Mouse (Mus musculus): ENCODE results near the gene Fth1.
"Not testable (repeated sequence)": the region's sequence is repeated elsewhere in the genome, so short reads cannot be mapped to it uniquely, and the experiment has no call there.

Gene Fth1

DNA sequence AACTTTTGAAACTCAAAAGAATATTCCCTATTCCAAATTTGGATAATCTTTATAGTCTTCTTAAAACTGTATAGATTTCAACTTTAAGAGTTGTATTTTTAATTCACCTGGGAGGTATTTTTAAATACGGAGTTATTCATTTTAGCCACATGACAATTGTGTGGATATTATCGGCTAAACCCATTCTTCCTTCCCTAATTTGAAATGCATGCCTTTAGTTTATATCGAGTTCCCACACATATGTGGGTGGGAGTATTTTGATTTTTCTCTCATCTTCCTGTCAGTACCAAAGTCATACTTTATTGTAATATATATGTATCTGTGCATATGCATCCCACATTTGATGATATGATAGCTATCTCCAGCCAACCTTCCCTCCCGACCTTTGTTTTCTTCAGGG lies at the start of gene Fth1:
Fth1 (plus strand) TSS at position 341 of the 400 bp plus-strand sequence.
- in situ Hi-C loops (cut with MboI, MseI), result no loop called here

DNA sequence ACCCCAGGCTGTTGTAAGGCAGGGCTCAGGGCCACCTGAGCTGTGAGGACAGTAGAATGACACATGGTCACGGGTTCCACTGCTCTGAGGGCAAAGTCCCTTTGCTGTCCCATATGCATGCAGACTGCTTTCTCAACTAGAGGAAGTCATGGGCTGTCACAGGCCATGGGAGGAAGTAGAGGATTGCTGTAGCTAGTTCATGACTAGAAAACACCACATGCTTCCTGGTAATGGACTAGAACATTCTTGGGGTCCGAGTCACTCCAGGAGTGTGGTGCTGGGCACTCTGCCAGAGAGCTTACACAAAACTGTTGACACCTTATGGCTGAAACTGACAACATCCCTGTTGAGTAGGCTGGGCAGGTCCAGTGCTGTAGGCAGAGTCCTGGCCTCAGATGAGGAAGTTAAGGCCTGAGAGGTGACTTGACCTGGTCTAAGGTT lies 49.2 kb upstream of the Fth1 start:
- in situ Hi-C loops (cut with MboI, MseI), result not testable (repeated sequence)

DNA sequence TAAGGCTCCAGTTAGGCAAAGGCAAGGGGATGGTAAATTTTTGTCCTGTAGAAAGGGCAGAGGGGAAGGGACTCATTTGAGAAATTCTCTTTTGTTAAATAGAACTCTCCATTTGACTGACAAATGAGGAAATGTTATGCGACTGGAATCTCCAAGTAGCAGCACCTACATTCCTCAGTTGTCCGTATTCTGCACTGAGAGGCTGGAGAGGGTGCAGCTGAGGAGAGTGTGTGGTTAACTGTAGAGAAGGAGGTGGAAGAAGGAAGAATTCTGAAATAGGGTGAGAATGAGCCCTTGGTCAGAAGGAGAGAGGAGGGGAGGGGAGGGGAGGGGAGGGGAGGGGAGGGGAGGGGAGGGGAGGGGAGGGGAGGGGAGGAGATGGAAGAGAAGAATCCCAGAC lies 46.5 kb upstream of the Fth1 start:
- in situ Hi-C loops (cut with MboI, MseI), result no loop called here

DNA sequence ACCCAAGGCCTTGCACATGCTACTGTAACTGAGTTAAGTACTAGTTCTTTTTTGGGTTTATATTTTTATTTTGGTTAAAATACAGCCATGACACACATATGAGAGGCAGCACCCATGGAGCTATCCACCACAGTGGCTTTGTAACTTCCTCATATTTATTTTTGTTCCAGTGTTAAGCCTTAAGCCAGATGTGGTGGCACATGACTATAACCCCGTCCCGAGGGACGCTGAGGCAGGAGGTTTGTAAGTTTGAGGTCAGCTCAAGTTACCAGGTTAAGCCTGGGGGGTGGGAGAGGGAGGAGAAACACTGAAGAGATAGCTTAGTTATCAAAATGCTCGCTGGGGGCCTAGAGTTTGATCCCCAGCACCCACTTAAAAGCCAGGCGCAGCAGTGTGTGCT lies 43.8 kb upstream of the Fth1 start:
- in situ Hi-C loops (cut with MboI, MseI), result no loop called here

DNA sequence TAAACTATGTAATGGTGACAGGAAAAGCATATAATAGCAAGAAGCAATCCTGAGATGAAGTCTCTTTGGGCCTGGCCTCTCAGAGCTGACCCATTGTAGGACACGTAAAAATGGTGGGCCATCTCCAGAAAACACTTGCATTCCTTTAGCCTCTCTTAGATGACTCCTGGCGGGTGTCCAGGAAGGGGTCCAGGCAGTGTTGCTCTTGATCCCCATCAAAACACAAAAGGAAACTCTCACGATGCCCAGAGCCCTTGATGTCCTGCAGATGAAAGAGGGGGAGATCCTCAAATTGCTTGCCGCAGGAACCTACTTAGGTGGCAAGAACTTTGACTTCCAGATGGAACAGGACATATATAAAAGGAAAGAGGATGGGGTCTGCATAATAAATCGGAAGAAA lies 43.0 kb upstream of the Fth1 start:
- in situ Hi-C loops (cut with MboI, MseI), result no loop called here

DNA sequence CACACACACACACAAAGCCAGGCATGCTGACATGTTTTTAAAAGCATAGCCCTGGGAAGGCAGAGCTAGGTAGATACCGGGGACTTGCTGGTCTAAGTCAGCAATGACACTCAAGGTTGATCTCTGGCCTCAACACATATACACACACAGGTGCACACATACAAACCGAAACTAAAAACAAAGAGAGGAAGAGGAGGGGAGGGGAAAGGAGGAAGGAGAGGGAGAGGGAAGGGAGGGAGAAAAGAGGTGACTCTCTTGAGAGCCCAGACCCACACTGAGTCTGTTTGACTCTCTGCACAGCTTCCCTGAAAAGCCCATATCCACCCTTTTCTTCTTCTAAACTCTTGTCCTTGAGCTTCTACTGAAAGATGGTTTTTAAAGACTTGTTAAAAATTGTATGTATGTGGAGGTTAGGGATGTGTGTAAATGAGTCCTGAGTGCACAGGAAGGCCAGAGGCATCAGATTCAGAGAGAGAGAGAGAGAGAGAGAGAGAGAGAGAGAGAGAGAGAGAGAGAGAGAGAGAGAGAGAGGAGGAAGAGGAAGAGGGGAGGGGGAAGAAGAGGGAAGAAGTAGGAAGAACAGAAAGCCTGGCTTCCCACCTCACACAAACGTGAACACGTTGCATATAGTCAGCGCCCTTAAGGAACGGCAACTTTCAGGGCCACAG lies 42.1 kb upstream of the Fth1 start:
- in situ Hi-C loops (cut with MboI, MseI), result no loop called here

DNA sequence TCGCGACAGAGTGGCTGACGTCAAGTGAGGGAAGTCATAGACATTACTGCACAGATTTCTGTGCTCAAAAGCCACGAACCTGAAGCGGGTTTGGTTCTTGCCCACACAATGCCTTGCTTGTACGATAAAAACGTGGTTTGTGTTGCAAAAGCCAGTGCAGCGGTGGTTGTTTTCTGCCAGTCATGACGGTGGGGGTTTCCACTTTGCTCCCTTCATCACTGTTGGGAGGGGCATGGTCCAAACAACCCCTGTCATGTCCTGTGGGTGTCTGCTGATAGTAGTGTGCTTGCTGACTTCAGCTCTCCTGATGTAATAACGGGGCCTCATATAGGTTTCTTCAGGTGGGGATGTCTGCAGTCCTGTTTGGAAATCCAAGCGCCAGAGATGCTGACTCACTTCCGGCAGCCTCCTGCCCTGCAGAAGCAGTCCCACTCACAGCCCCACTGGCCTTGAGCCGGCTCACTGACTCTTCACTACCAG lies 41.5 kb upstream of the Fth1 start:
- in situ Hi-C loops (cut with MboI, MseI), result no loop called here

DNA sequence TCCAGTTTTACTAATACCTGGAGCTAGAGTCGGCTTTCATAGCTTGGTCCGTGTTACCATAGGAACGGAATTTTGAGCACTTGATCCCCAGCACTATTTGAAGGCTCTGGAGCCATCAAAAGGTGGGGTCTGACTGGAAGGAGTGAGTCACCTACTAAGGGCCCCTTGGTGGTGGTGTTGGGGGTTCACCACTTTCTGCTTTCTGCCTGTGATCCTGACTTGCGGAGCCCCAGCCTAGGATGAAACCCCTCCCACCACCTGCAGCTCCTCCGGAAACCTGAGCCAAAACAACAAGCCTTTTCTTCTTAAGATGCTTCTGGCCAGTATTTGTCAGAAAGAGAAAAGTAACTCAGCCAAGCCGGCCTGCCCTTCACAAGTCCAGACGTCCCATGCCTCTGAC lies 40.6 kb upstream of the Fth1 start:
- in situ Hi-C loops (cut with MboI, MseI), result no loop called here

DNA sequence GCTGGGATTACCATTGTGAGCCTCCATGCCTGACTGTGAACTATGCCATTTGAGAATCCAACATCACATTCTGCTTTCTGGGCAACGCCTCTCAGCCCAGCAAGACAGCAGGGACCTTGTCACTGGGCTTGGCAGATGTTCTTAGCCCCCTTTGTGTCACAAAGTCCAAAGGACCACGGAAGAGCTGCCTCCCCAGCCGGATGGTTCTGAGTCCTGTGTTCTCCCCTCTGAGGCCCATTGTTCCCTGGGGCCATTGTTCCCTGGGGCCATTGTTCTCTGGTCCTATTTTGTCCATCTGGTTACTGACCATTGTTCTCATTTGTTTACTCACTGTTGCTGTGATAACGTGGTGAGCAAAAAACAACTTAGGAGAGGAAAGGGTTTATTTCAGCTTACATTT lies 39.5 kb upstream of the Fth1 start:
- in situ Hi-C loops (cut with MboI, MseI), result no loop called here

DNA sequence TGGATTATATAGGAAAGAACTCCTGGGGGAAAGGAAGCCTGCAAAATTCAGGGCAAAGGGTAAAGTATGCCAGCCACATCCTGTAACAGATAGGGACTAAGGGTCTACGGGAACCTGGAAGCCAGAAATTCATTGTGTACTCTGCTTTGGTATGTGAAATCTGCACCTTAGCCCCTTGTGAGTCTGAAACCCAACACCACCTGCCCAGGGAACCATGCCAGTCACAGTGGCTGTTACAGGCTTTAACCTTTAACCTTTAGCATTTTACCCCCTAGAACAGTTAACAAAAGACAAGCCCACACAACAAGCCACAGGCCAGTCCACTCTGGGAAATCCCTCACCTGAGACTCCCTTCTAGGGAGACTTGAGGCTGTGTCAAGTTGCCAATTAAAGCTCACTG lies 38.6 kb upstream of the Fth1 start:
- in situ Hi-C loops (cut with MboI, MseI), result no loop called here

DNA sequence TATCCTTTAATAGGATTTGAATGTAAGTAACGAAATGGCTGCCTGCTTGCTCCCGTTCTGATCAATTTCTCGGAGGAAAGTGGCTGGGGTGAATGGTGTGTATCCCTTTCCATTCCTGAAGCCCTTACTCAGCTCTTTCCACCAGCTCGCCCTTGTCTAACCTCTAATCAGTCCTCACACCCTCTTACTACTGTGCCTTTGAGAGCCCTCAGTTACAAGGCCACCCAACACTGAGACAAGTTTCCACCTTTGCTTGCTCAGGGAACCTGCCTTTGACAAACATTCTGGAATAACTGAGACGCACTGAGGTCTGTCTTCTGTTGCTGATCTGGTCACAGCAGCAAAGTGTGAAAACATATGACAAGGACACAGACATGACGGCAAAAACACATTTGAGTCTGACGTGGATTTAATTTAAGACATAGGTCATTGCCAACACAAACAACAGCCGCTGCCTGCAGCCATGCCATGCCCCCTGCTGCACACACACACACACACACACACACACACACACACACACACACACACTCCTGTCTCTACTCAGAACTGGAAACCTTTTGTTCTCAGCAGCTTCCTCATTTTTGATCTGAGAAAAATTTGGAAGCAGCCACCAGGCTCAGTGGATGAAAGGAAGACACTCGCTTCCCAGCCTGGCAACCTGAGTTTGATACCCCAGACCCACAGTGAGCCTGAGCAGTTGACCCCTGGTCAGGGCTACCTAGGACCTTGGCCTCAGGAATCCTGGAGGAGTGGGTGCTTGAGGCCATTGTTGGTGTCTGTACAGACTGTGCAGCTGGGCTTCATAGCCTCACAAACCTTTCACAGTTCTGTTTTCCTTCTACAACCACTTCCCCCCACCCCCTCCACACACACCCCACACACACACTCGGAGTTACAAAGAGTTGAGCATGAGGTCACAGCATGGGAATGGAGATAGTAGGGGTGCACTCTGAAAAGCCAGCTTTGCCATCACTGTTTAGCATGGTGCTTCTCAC lies 37.6 kb upstream of the Fth1 start:
- in situ Hi-C loops (cut with MboI, MseI), result no loop called here

DNA sequence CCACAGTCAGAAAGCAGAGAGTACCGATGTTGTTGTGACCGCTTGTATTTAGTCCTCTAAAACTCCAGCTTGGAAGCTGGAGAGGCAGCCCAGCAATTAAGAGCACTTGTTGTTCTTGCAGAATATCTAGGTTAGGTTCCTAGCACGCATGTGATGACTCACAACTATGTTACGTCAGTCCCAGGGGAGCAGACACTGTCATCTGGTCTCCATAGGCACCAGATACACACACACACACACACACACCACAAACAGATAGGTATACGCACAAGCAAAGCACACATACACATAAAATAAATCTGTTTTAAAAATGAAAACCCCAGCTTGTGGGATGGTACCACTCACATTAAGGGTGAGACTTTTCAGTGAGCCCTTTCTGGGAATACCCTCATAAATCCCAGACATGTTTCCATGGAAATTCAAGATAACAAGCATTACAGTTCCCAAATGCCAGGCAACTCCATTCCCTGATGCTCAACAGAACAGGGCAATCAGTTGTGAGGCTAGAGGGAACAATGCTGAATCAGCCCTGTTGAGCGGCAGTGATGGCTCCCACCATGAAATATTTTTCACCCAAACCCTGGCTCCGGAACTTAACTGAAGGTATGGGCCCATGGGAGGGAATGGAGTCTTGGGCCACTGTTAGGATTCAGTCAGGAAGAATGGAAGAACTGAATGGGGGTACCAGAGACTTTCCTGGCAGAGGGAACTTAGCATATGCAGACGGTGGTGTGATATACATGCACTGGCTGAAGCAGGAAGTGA lies 34.4 kb upstream of the Fth1 start:
- in situ Hi-C loops (cut with MboI, MseI), result no loop called here

DNA sequence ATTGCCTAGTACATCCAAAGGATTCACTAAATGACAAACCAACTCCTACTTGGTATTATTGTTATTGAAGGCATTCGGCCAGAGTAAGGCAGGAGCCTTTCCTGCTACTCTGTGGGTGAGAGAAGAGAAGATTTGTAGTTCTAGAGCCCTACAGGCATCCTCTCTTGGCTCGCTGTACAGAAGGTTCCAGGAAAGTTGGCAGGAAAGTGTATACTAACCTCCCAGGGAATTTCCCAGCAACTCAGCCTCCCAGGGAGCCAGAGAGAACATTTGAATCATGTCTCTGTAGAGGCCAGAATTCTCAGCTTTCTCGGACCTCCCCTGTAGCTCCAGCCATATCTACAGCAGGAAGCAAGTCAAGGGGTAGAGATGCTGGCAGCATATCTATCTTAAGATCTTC lies 33.4 kb upstream of the Fth1 start:
- in situ Hi-C loops (cut with MboI, MseI), result no loop called here

DNA sequence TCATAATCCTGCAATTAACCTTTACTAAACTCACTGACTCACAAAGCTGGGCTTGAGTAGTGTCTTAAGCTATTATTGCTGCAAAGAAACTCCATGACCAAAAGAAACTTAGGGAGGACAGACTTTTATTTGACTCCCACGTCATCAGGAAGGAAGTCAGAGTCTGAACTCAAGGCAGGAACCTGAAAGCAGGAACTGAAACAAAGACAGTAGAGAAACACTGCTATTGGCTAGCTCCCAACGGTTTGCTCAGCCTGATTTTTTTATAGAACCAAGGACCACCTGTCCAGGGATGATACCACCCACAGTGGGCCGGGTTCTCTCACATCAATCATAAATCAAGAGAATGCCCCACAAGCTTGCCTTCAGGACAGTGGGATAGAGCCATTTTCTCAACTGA lies 28.0 kb upstream of the Fth1 start:
- in situ Hi-C loops (cut with MboI, MseI), result no loop called here

DNA sequence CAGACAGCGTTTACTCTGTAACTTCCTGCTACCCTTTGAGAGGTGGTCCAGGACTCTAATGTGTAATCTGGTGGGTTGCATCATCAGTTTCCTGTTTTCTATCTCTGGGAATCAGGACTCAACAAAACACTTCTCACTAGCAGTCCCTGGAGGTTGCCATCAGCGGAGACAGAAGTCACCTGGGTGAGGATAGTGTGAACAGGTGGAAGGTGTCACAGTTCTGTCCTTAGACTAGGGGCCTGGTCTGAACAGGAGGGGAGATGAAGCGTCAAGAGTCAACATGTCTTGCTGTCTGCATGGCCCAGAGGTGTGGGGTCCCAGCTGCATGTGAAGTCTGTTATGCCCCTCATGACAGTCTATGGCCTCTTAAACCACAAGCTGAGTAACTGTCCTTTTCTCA lies 27.5 kb upstream of the Fth1 start:
- in situ Hi-C loops (cut with MboI, MseI), result no loop called here

DNA sequence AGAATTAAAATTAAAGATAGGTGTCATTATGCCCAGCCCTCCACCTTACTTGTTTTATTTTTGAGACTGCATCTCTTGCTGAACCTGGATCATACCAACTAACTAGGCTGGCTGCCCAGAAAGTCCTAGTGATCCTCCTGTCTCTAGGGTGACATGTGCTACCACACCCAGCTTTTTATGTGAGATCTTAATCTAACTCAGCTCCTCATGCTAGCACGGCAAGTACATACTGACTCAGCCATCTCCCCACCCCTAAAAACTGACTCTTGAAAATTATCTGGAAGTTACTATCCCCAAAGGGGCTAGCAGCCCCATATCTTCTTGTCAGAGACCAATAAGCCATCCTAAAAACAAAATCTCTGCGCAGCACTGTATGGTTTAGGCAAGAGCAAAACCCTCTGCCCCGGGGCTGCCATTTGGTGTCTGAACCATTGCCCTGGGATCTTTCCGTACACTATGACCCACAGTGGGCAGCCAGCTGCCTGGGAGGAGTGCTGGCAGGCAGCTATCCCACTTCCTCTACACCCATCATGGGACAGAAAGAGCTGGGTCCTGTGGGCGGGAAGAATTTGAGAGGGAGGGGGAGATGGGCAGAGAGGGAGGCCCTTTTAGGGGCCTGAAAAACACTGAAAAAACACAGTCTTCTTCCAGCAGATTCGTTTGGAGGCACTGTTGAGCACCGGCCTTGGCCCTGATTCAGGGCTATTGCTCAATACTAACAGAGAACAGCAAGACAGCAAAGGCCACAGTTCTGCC lies 26.2 kb upstream of the Fth1 start:
- in situ Hi-C loops (cut with MboI, MseI), result no loop called here

DNA sequence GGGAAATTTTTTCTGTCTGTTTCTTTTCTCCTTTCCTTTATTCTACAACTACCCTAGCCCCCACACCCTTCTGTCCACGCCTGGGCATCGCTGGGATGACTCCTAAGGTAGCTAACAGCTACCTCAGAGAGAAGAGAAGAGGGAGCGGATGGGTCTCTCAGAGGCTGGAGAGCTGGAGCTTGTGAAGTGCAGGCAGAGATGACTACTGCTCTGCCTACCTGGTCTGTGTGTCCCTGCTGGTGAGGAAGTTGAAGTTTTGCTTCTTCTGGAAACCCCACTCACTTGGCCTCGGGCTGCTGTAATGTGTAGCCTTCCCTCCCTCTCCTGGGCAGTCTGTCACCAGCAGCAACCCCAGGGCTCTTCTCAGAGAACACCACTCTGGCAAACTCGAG lies 25.6 kb upstream of the Fth1 start:
- in situ Hi-C loops (cut with MboI, MseI), result no loop called here

DNA sequence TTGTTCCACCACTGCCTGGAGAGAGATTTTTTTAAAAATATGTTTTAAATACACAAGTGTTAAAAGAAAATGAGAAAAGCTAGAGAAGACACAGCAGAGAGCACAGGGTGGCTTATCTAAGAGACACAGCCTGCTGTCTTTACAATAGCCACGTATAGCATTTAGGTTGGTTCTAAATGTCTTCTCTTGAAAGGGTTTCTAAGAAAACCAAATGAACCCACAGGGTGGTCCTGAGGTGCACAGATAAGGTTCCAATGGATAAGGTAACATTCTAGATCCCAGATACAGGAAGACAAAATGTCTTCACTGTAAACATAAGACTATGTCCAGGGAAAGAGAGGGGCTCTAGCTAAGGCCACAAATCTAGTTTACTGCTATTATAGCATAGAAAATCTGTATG lies 25.0 kb upstream of the Fth1 start:
- in situ Hi-C loops (cut with MboI, MseI), result no loop called here

DNA sequence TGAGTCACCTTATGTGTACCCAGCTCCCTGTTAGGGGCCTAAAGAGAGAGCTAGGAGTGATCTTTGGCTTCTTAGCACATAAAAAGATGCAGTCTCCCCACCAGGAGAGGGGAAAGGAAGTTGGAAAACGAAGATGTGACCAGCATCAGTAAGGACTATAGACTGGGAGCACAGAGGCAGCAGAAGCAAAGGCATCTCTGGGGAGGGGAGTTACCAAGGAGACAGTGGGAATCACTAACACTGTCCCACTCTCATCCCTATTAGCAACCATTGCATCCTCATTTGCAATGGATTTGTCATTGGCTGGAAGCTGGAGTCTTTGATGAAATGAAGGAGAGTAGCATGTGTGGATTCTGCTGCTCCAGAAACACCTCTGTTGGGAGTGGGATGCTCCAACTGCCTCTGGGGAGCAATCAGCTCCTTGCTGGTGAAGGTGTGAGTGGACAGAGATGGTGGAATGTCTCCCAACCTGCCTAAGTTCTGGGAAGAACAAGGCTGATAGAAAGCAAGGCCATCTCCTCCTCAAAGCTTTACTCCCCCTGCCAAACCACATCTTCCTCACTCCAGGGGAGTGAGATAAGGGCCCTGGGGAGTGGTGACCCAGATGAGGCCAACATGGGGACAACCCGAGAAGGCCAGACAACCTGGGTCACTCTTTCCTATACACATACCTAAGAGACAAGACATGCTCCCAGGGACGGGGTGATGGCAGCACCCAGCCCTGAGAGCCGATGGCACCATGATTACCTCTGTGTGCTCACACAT lies 23.6 kb upstream of the Fth1 start:
- in situ Hi-C loops (cut with MboI, MseI), result no loop called here

DNA sequence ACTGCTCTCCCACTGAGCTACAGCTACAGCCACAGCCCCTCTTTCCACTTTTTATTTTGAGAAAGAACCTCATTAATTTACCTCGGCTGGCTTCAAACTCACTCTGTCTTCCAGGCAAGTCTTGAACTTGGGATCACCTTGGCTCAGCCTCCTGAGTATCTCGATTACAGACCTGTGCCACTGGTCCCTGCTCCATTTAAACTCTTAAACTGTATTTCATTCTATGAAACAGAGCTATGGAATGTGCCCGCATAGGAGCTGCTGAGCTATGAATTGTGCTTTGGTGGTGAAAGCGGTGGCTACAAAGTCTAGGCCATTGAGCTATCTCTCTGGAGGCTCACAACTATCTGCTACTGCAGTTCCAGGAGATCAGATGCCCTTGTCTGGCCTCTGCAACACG lies 22.4 kb upstream of the Fth1 start:
- in situ Hi-C loops (cut with MboI, MseI), result no loop called here

DNA sequence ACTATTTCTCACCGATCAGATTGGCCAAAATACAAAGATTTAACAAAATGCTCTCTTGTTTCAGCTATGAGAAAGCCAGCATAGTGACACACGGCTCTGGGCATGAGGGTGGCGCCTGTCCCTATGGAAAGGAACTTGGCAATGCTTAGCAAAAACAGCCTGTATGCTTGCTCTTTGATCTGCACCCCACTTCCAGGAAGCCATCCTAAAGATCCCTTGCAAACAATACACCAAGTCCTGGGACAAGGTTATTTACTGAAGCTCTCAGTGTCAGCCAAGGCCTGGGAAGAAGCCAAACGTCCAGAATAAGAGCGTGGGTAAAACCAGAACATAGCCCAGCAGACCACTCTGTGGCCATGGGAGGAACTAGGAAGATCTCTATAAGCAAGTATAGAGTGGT lies 19.6 kb upstream of the Fth1 start:
- in situ Hi-C loops (cut with MboI, MseI), result no loop called here

Measured in T-helper 2 cell (primary cell).